Mouse (Mus musculus) heart, embryonic 15.5 days (tissue): ENCODE measurements around the gene Slc15a5. TPM values are rescaled to one million over a fixed set of nuclear protein-coding genes. Genes with fewer than 3 reads are reported as not detected.

ENCODE experiments used
- ATAC-seq: fragments of 200-750 bp; cut with Nextera tagmentation; replicated peaks from 2 replicates; pipeline ENCODE4 v1.8.0; 2017; ENCODE audit warnings: low read depth, moderate TSS enrichment; ENCODE audit not compliant: insufficient number of reproducible peaks, insufficient read depth, low FRiP score
- H3K27ac ChIP-seq: fragments of 300-500 bp; sonication (generic); 2 replicates; pipeline ENCODE4 v1.5.1; 2015; ENCODE audit warnings: mild to moderate bottlenecking, inconsistent platforms
- H3K27me3 ChIP-seq: fragments of 300-500 bp; sonication (generic); 2 replicates; pipeline ENCODE4 v1.6.1; 2015; ENCODE audit warnings: inconsistent platforms
- H3K36me3 ChIP-seq: fragments of 300-500 bp; sonication (generic); 2 replicates; pipeline ENCODE4 v1.6.1; 2015; ENCODE audit warnings: mild to moderate bottlenecking, inconsistent platforms
- H3K4me1 ChIP-seq: fragments of 300-500 bp; sonication (generic); replicated peaks from 2 replicates; pipeline ENCODE4 v1.6.1; 2015; ENCODE audit warnings: inconsistent platforms
- H3K4me2 ChIP-seq: fragments of 300-500 bp; sonication (generic); 2 replicates; pipeline ENCODE4 v1.6.1; 2015; ENCODE audit warnings: inconsistent platforms, mild to moderate bottlenecking, moderate library complexity
- H3K4me3 ChIP-seq: fragments of 300-500 bp; sonication (generic); 2 replicates; pipeline ENCODE4 v1.5.1; 2015; ENCODE audit warnings: mild to moderate bottlenecking, inconsistent platforms
- H3K9ac ChIP-seq: fragments of 300-500 bp; sonication (generic); 2 replicates; pipeline ENCODE4 v1.6.1; 2015; ENCODE audit warnings: mild to moderate bottlenecking, inconsistent platforms
- H3K9me3 ChIP-seq: fragments of 300-500 bp; sonication (generic); replicated peaks from 2 replicates; pipeline ENCODE4 v1.6.1; 2016; ENCODE audit warnings: inconsistent platforms
- WGBS: fragments of 180-500 bp; shearing (Covaris S2); methylation state at CpG from one replicate; pipeline ENCODE4 v1.1.7; 2015; ENCODE audit warnings: mixed read lengths; 5-methylcytosine and 5-hydroxymethylcytosine counted together
- polyA plus RNA-seq: library from polyadenylated mRNA; unstranded; fragments of >200 nt; fragmentation: Nextera tagmentation; extraction: Ambion mirVana; gene quantifications from 2 replicates; pipeline ENCODE4 v1.2.1, GENCODE M21; 2015

The Slc15a5 gene
- polyA plus RNA-seq, 1 experiment from 2014 or later, result 0.08 TPM

DNA sequence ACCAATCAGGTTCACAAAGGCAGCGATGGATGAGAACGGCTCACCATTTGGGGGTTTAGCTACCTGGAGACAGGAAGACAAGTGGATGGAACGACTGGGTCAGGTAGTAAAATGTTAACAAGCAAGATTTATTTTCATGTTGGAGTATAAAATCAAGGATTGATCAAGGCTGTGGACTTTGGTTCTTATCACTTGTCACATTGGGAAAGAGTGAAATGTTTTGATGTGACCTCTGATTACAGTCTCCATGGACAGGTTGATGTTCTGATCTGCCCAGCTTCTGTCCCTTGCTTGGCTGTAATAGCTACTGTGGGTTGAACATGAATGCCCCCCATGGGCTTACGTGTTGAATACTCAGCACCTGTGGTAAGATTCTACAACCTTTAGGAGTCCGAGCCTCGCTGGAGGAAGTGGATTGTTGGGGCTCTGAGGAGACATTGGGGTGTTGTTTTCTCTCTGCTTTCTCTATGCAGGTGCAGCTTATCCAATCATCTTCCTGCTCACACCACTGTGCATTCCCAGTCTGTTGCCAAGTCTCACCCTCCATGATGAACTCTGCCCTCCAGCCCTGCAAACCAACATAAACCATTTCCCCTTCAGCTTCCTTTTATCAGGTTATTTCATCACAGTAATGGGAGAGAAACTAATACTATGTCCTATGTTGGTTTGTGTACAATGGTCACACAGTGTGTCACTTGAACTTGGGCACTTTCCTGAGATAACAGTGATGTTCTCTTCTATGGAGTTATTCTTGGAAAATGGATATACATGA lies 1.2 kb upstream of the Slc15a5 start:
- H3K4me2 ChIP-seq, result no peak overlapping the region
- no peaks in the 10 kb centered on the region for H3K9me3 ChIP-seq
- H3K36me3 ChIP-seq, result no peaks in the 10 kb centered on the region

DNA sequence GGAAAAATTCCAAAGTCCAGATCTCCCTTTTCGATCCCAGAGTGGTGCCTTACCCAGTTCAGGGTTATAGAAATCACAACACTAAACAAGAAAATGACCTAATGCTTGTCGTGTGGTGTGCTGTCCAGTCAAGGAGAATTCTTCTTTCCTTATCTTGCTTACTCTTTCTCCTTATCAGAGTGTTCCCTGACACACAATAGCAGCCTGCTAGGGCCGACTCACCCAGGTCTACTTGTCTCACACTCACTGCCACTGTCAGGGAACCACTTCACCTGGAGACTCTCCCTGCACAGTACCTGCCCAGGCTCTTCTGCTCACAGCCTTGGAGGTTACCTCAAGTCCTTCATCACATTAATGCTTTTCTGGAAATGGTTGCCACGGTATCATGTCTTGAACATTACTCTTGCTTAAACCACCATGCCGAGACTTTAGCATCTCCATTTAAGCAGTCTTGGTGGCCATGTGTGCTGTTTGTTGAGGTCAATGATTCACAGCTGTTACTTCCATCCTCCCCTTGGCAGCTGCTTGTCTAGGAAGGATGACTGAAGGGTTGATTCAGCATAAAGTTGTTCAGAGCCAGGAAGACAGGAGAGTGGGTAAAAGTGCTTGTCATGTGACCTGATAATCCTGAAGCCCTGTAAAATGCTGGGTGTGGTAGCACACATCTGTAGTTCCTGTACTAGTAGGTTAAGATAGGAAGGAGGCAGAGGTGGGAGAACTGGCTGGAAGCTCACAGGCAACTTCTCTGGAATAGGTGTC lies 1.9 kb downstream of the Slc15a5 start:
- 48% methylated on average over 5 of the region's 5 CpGs for WGBS
- no peak overlapping the region for H3K27ac ChIP-seq
- no peak overlapping the region for H3K4me2 ChIP-seq
- no peak overlapping the region for H3K4me3 ChIP-seq
- H3K27me3 ChIP-seq, result no peaks in the 10 kb centered on the region
- no peaks in the 10 kb centered on the region for H3K4me1 ChIP-seq
- H3K36me3 ChIP-seq, result no peaks in the 10 kb centered on the region
- no peaks in the 10 kb centered on the region for H3K9me3 ChIP-seq
- ATAC-seq, result no peak
- no peak overlapping the region for H3K9ac ChIP-seq

More for the DNA sequence above, 1.2 kb upstream of the Slc15a5 start:
- H3K27me3 ChIP-seq, result no peaks in the 10 kb centered on the region
- H3K27ac ChIP-seq, result no peak overlapping the region
- no peaks in the 10 kb centered on the region for H3K4me1 ChIP-seq
- no peak overlapping the region for H3K4me3 ChIP-seq
- no peak for ATAC-seq
- 88% methylated on average over 6 of the region's 6 CpGs for WGBS
- no peak overlapping the region for H3K9ac ChIP-seq

DNA sequence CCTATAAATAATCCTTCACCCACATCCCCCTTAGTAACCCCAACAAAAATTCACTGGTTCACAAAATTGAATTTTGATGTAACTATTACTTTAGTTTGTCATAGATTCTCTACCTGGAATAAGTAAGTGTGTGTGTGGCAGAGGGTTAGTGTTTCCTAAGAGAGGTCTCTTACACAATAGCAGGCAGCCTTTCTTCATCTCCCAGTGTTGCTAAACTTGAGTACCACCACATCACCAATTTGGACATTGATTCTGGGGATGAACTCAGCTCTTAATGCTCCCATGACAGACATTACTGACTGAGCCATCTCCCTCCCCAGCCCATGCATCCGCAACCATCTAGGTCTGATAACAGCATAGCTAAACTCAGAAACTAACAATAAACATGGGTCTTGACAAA lies 4.0 kb downstream of the Slc15a5 start:
- no peaks in the 10 kb centered on the region for H3K36me3 ChIP-seq
- H3K9ac ChIP-seq, result no peak overlapping the region
- WGBS, result 94% methylated on average over 1 of the region's 1 CpGs
- H3K4me2 ChIP-seq, result no peak overlapping the region
- H3K27me3 ChIP-seq, result no peaks in the 10 kb centered on the region
- no peak overlapping the region for H3K27ac ChIP-seq
- H3K4me1 ChIP-seq, result 0 out of 2 replicates have a peak, but pooled peaks cover 2% of the 10 kb centered on the region
- no peak overlapping the region for H3K4me3 ChIP-seq
- no peak for ATAC-seq
- H3K9me3 ChIP-seq, result no peaks in the 10 kb centered on the region

DNA sequence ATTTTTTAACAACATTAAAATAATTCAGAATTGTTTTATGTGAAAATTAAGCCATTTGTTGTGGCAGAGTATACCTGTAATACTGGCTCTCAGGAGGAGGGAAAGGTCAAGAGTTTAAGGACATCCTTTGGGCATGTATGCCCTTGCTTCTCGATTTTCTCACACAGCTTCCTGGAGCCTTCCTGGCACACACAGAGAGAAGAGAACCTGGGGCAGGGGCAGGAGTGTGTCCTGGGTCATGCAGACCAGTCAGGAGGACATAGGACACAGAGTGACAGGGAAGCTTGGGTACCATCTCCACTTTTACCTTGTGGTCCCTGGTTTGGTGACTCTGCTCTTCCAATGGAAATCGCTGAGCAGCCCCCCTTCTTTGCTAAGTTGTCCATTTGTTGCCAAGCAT lies 6.2 kb downstream of the Slc15a5 start:
- no peak for ATAC-seq
- H3K4me2 ChIP-seq, result no peak overlapping the region
- H3K9ac ChIP-seq, result no peak overlapping the region
- H3K36me3 ChIP-seq, result no peaks in the 10 kb centered on the region
- WGBS, result 83% methylated on average over 2 of the region's 2 CpGs
- H3K4me1 ChIP-seq, result 0 out of 2 replicates have a peak, but pooled peaks cover 2% of the 10 kb centered on the region
- H3K4me3 ChIP-seq, result no peak overlapping the region
- no peaks in the 10 kb centered on the region for H3K27me3 ChIP-seq
- no peaks in the 10 kb centered on the region for H3K9me3 ChIP-seq
- H3K27ac ChIP-seq, result no peak overlapping the region

DNA sequence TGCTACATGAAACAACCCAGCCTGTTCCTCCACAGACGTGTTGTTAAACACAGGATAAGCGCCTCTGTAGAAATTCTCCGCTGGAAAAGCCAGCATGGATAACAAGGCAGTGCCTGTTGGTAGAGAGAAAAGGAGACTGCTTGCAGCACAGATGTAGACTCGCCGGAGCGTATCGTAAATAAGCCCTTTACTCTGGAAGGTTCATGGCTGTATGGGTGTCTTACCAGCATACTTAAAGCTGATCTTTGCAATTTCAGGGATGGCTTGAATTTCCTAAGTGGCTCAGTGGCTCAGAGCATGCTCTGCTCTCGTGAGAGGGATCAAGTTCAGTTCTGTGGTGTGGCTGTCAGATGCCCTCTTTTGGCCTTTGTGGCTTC lies 6.8 kb downstream of the Slc15a5 start:
- Histone ChIP-seq H3K27ac (no peak overlapping the region), H3K9me3 (no peaks in the 10 kb centered on the region), H3K4me3 (no peak overlapping the region), H3K9ac (no peak overlapping the region), H3K4me1 (0 out of 2 replicates have a peak, but pooled peaks cover 2% of the 10 kb centered on the region), H3K36me3 (no peaks in the 10 kb centered on the region), H3K27me3 (no peaks in the 10 kb centered on the region), H3K4me2 (no peak overlapping the region)
- 70% methylated on average over 8 of the region's 8 CpGs for WGBS
- no peak for ATAC-seq

DNA sequence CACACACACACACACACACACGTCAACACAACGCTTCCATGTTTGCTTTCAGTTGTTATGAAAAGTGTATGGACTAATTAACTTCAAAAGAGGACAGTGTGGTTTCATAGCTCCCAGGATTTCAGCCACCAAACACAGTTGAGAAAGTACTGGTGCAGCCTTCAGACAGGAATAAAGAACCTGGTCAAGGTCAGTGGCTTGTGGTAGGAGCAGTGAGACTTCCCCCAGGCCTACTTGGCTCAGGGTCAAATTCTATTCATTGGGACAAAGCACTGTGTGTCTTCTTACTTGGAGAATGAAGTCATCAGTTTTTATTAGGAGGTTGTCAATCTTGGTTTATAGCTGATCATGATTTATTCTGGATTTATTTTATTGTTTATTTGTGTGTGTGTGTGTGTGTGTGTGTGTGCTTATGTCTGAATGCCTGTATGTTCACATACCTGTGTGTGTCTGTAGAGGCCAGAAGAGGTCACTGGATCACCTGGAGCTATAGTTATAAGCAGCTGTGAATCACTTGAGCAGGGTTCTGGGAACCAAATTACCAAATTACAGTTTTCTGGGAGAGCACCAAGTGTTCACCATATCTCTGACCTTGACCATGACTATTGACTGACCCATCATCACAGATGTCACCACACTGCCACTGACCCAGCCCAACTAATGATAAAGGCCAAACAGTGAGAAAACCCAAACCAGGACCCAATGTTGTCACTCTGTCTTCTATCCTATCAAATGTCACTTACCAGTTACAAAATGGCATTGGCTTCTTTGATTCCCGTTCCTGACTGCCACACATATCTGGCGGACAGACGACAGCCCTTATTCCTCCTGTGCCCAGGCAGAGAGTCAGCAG lies 7.4 kb downstream of the Slc15a5 start:
- H3K36me3 ChIP-seq, result no peaks in the 10 kb centered on the region
- H3K27ac ChIP-seq, result no peak overlapping the region
- H3K9ac ChIP-seq, result no peak overlapping the region
- 63% methylated on average over 5 of the region's 5 CpGs for WGBS
- H3K4me3 ChIP-seq, result no peak overlapping the region
- no peak overlapping the region for H3K4me2 ChIP-seq
- H3K9me3 ChIP-seq, result no peaks in the 10 kb centered on the region
- ATAC-seq, result no peak
- H3K27me3 ChIP-seq, result no peaks in the 10 kb centered on the region
- 0 out of 2 replicates have a peak, but pooled peaks cover 2% of the 10 kb centered on the region for H3K4me1 ChIP-seq

DNA sequence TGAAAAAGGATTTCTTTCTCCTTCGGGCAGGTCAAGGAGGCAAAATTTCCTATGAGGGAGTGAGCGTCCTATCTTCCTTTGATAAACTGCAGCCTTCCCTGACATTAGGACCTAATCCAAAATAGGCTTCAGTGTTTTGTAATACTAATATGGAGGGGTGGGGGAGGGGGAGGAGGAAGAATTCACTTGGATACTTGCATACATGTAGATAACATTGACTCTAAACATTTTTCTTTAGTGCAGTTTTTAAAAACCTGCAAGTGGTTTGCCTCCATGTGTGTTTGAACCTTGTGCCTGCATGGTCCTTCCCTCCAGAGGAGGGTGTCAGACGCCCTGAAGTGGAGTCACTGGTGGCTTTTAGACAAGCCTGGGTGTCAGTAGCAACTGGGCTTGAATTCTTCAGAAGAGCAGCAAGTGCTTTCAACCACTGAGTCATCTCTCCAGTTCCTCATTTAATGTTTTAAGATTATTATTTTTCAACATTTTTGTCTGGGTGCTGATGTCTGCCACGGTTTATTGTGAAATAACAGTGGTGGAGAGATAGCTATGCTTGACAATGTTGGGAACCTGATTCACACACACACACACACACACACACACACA lies 8.1 kb downstream of the Slc15a5 start:
- no peak overlapping the region for H3K4me3 ChIP-seq
- H3K4me2 ChIP-seq, result no peak overlapping the region
- 0 out of 2 replicates have a peak, but pooled peaks cover 2% of the 10 kb centered on the region for H3K4me1 ChIP-seq
- 43% methylated on average over 4 of the region's 4 CpGs for WGBS
- ATAC-seq, result no peak
- H3K27ac ChIP-seq, result no peak overlapping the region
- H3K9ac ChIP-seq, result no peak overlapping the region
- no peaks in the 10 kb centered on the region for H3K9me3 ChIP-seq
- H3K36me3 ChIP-seq, result no peaks in the 10 kb centered on the region
- H3K27me3 ChIP-seq, result no peaks in the 10 kb centered on the region

DNA sequence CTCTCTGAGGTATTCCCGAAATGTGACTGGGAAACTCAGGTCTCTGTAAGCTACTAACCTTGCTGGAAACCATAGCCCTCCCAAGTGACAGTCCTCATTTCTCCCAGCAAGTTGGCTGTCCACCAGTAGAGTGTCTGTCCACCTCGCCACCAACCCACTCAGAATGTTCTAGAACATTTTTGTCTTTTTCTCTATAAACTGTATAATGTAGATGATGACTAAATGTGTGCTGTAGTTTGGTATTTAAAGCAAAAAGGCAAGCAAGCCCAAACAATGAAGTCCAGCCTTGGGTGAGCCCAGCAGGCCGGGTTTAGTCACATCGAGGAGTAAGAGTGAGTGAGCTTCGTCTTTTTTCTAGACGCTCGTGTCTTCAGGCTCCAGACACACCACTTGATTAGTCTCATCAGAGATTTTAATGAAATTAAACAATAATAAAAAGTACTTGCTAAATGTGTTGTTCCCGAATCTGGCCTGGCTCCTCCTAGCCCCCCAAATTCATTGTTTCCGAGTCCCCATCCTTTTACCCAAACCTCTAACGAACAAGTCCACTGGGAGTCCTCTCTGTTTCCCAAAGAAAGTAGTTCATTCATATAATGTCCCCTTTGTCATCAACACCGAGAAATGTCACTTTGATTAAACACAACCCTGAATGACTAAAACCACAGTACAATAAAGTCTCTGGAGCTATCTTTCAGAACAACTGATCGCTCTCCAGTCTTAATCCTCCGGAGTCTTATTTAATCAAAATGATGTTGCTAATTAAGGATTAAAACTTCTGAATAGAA lies 8.8 kb downstream of the Slc15a5 start:
- no peak overlapping the region for H3K4me2 ChIP-seq
- ATAC-seq, result no peak
- no peak overlapping the region for H3K9ac ChIP-seq
- 0 out of 2 replicates have a peak, but pooled peaks cover 2% of the 10 kb centered on the region for H3K4me1 ChIP-seq
- H3K9me3 ChIP-seq, result no peaks in the 10 kb centered on the region
- no peaks in the 10 kb centered on the region for H3K27me3 ChIP-seq
- H3K27ac ChIP-seq, result no peak overlapping the region
- no peak overlapping the region for H3K4me3 ChIP-seq
- WGBS, result 75% methylated on average over 13 of the region's 13 CpGs
- H3K36me3 ChIP-seq, result no peaks in the 10 kb centered on the region

DNA sequence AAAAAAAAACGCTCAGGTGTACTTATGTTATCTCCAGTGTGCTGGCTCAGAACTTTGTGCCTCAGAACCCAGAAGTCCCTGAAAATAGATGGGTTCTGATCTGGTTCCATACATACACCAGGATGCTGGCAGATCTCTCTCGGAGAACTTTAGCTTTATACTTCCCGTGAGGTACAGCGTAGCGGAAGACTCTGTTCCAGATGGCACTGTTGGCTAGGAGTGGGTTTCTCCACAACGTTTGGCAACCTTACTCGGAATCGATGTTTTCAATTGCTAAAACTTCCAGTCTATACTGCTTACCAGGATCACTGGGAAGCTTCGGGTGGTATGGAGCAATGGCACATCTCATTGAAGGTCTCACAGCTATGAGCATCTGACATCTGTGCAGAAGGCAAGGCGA lies 9.8 kb downstream of the Slc15a5 start:
- no peaks in the 10 kb centered on the region for H3K36me3 ChIP-seq
- no peak for ATAC-seq
- no peak overlapping the region for H3K27ac ChIP-seq
- no peak overlapping the region for H3K4me3 ChIP-seq
- no peaks in the 10 kb centered on the region for H3K27me3 ChIP-seq
- H3K9me3 ChIP-seq, result no peaks in the 10 kb centered on the region
- no peak overlapping the region for H3K9ac ChIP-seq
- H3K4me1 ChIP-seq, result 0 out of 2 replicates have a peak, but pooled peaks cover 2% of the 10 kb centered on the region
- WGBS, result 85% methylated on average over 10 of the region's 10 CpGs
- no peak overlapping the region for H3K4me2 ChIP-seq

DNA sequence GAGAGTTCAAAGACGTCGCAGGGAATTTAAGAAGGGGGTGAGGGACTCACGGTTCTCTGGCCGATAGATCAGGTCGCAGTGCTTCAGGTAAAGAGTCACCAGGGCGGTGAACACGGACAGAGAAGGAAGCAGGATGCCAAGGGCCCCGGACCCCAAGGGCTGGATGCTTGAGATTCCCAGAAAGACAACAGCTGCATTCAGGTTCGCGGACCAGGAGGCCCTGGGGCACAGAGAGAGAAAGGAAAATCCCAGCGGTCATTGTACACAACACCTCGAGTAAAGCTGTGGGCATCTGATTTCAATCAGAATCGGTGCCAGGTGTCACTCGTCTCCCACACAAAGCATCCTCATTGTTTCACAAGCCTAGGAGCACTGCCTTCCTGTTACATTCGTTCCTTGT lies 24.1 kb downstream of the Slc15a5 start:
- H3K36me3 ChIP-seq, result no peaks in the 10 kb centered on the region
- no peaks in the 10 kb centered on the region for H3K27me3 ChIP-seq
- H3K27ac ChIP-seq, result no peak overlapping the region
- H3K9me3 ChIP-seq, result no peaks in the 10 kb centered on the region
- H3K4me3 ChIP-seq, result no peak overlapping the region
- no peaks in the 10 kb centered on the region for H3K4me1 ChIP-seq
- WGBS, result 34% methylated on average over 15 of the region's 15 CpGs
- ATAC-seq, result no peak
- H3K9ac ChIP-seq, result no peak overlapping the region
- H3K4me2 ChIP-seq, result no peak overlapping the region
